Mouse (Mus musculus) neural tube, embryonic 13.5 days (tissue): Measurements from ENCODE around the gene Pum2. TPM values are rescaled to one million over a fixed set of nuclear protein-coding genes. Genes with fewer than 3 reads are reported as not detected.

Experiments
- ATAC-seq: fragments of 200-750 bp; cut with Nextera tagmentation; 2 replicates; pipeline ENCODE4 v1.8.0; 2017; ENCODE audit warnings: low read depth, mild to moderate bottlenecking, moderate TSS enrichment, moderate library complexity
- H3K27ac ChIP-seq: fragments of 300-500 bp; sonication (generic); replicated peaks from 2 replicates; pipeline ENCODE4 v1.5.1; 2015; ENCODE audit warnings: moderate library complexity, mild to moderate bottlenecking, inconsistent platforms
- H3K27me3 ChIP-seq: fragments of 300-500 bp; sonication (generic); 2 replicates; pipeline ENCODE4 v1.6.1; 2015; ENCODE audit warnings: mild to moderate bottlenecking, inconsistent platforms
- H3K36me3 ChIP-seq: fragments of 300-500 bp; sonication (generic); 2 replicates; pipeline ENCODE4 v1.6.1; 2015; ENCODE audit warnings: mild to moderate bottlenecking, inconsistent platforms
- H3K4me1 ChIP-seq: fragments of 300-500 bp; sonication (generic); replicated peaks from 2 replicates; pipeline ENCODE4 v1.6.1; 2015; ENCODE audit warnings: inconsistent platforms
- H3K4me2 ChIP-seq: fragments of 300-500 bp; sonication (generic); 2 replicates; pipeline ENCODE4 v1.6.1; 2015; ENCODE audit warnings: inconsistent platforms, mild to moderate bottlenecking, moderate library complexity
- H3K4me3 ChIP-seq: fragments of 300-500 bp; sonication (generic); 2 replicates; pipeline ENCODE4 v1.5.1; 2015; ENCODE audit warnings: mild to moderate bottlenecking, inconsistent platforms
- H3K9ac ChIP-seq: fragments of 300-500 bp; sonication (generic); 2 replicates; pipeline ENCODE4 v1.6.1; 2015; ENCODE audit warnings: moderate library complexity, mild to moderate bottlenecking, inconsistent platforms
- H3K9me3 ChIP-seq: fragments of 300-500 bp; sonication (generic); 2 replicates; pipeline ENCODE4 v1.6.1; 2016; ENCODE audit warnings: inconsistent platforms
- WGBS: fragments of 180-500 bp; shearing (Covaris S2); methylation state at CpG from one replicate; pipeline ENCODE4 v1.1.7; 2015; 5-methylcytosine and 5-hydroxymethylcytosine counted together
- polyA plus RNA-seq: library from polyadenylated mRNA; unstranded; fragments of >200 nt; fragmentation: Nextera tagmentation; extraction: Ambion mirVana; gene quantifications from 2 replicates; pipeline ENCODE4 v1.2.1, GENCODE M21; 2015

Pum2 gene
- polyA plus RNA-seq, 1 experiment from 2014 or later: 40.9 TPM

DNA sequence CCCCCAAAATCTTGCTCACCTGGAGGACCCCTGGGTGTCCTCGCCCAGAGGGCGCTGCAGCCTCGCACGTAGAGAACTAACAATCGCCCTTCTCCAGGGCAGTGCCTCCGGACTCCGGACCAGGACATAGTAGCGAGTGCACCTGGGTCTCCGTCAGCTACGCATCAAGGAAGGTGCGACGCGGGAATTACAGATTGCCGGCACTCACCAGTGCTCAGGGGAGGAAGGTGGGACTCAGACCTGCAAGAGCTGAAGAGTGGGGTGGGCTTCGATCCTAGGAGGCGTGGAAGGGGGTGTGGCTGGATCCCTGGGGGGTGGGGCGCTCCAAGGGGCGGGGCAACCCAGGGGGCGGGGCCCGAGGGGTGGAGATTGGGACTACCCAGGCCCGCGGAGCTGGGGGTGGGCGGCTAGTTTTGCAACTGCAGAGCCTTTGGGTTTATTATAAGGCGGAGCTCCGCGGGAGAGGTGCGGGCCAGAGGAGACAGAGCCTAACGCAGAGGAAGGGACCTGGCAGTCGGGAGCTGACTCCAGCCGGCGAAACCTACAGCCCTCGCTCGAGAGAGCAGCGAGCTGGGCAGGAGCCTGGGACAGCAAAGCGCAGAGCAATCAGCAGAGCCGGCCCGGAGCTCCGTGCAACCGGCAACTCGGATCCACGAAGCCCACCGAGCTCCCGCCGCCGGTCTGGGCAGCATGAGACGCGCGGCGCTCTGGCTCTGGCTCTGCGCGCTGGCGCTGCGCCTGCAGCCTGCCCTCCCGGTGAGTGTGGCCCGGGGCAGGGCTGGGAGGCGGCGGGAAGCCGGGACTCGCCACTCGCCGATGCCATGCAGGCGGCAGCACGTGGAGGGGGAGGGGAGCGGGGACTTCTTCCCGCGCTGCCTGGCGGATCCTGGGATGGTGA, 97.3 kb downstream of the Pum2 start, which contains the start of gene Sdc1:
Gene Sdc1, plus strand, starts transcription at position 378 of the 898 bp plus-strand sequence.
- no peaks in the 10 kb centered on the region for H3K36me3 ChIP-seq
- peaks cover 16% of the 10 kb centered on the region for H3K4me1 ChIP-seq
- H3K9ac ChIP-seq: peak within 1 kb of the TSS; percentile 80
- WGBS: under 1% methylated on average over 67 of the region's 67 CpGs
- H3K27me3 ChIP-seq: no peaks in the 10 kb centered on the region
- ATAC-seq: peak; percentile 82
- peak within 1 kb of the TSS; percentile 78 for H3K27ac ChIP-seq
- H3K9me3 ChIP-seq: no peaks in the 10 kb centered on the region
- H3K4me2 ChIP-seq: peak within 1 kb of the TSS; percentile 98
- H3K4me3 ChIP-seq: peak within 1 kb of the TSS; percentile 79

DNA sequence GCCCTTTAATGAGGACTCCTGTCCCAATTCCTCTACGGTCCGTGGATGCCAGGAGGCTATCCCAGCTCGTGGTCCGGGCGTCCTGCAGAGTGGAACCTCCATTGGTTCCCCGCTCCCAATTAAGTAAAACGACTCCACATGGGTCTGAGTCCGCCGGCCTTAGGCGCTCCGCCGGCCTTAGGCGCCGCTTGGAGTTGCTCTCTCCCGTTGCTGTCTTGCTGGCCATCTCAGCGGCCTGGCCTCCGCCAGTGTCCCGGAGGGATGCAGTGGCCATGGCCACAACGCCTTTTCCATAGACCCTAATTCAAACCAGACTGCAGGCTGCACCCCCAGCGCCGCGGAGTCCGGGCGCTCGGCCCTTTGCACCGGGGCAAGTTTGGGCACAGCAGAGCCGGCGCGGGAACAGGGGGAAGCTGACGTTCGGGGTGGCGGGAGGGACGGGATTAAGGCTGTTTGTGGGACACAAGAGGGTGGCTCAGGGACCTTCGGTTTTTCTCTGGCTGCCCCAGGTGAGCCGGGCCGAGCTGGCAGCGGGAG, 98.0 kb downstream of the Pum2 start:
- Histone ChIP-seq H3K36me3 (no peaks in the 10 kb centered on the region), H3K4me1 (peaks cover 16% of the 10 kb centered on the region), H3K27ac (peak overlapping the region; percentile 78), H3K9me3 (no peaks in the 10 kb centered on the region), H3K9ac (peak overlapping the region; percentile 80), H3K4me2 (peak overlapping the region; percentile 98), H3K4me3 (peak overlapping the region; percentile 79), H3K27me3 (no peaks in the 10 kb centered on the region)
- ATAC-seq: peak; percentile 41
- under 1% methylated on average over 37 of the region's 37 CpGs for WGBS

DNA sequence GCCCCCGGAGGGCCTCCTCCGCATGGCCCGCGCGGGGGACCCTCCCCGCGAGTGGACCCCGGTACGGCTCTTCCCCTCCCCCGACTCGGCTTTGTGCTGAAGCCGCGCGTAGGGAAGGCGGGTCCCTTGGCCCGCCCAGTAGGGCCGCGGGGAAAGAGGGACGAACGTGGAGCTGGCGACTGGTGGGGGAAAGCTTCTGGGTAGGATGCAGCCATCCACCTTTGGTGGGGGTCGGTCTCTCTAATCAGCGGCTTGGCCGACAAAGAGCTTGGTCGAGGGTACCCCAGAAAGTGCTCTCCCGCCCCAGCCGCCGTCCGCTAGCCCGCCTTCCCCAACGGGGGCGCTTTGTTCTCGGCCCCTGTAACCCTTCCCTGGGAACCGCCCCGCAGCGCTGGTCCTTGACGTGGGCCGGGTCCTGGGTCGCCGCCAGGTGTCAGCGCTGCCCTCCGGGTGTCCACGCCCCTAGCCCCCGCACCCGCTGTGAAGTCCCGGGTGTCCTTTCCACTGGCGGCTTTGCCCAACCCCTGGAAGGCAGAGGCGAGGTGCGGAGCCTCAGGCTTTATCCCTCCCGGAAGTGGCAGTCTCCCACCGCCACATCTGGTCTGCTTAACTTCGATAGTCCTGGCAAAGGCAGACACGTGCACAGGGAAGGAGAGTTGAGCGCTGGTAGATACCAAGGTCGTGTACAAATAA, 98.7 kb downstream of the Pum2 start:
- under 1% methylated on average over 52 of the region's 55 CpGs for WGBS
- H3K4me2 ChIP-seq: peak overlapping the region; percentile 98
- H3K4me1 ChIP-seq: peaks cover 16% of the 10 kb centered on the region
- no peaks in the 10 kb centered on the region for H3K9me3 ChIP-seq
- no peaks in the 10 kb centered on the region for H3K36me3 ChIP-seq
- H3K27me3 ChIP-seq: no peaks in the 10 kb centered on the region
- H3K27ac ChIP-seq: peak overlapping the region; percentile 78
- H3K4me3 ChIP-seq: peak overlapping the region; percentile 79
- peak; percentile 60 for ATAC-seq
- H3K9ac ChIP-seq: peak overlapping the region; percentile 80

DNA sequence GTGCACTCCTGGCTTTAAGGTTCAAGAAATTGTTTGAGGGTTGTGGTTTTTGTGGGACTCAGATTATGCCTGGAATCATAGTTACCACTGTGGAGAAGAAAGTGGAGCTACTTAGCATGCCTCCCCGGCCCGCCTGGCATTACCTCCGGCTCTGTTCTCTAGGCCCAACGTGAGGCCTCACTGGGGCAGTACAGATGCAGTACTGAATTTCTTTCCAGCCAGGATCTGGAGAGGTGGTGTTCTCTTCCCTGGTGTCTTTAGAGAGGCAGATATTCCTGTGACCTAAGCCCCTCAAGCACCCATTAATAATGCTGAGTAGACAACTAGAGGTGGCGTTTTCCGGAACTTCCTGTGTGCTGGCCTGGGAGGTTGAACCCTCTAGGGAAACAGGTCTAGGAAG, 99.4 kb downstream of the Pum2 start:
- no peaks in the 10 kb centered on the region for H3K27me3 ChIP-seq
- ATAC-seq: no peak
- no peaks in the 10 kb centered on the region for H3K36me3 ChIP-seq
- H3K4me1 ChIP-seq: peaks cover 16% of the 10 kb centered on the region
- peak overlapping the region; percentile 79 for H3K4me3 ChIP-seq
- H3K27ac ChIP-seq: no peak overlapping the region
- 23% methylated on average over 6 of the region's 6 CpGs for WGBS
- H3K9me3 ChIP-seq: no peaks in the 10 kb centered on the region
- H3K4me2 ChIP-seq: peak overlapping the region; percentile 98
- peak overlapping the region; percentile 80 for H3K9ac ChIP-seq

- Histone ChIP-seq H3K27me3 (no peaks in the 10 kb centered on the region), H3K4me1 (peaks cover 16% of the 10 kb centered on the region), H3K4me3 (0 out of 2 replicates have a peak overlapping the region, but pooled peaks have one; percentile 79), H3K27ac (no peak overlapping the region), H3K9ac (no peak overlapping the region), H3K36me3 (no peaks in the 10 kb centered on the region), H3K9me3 (no peaks in the 10 kb centered on the region), H3K4me2 (no peak overlapping the region)
- ATAC-seq: no peak
Measured at GRCm38 (mm10) chr12:8774183-8774582, 100.2 kb downstream of the Pum2 start.

- Histone ChIP-seq H3K36me3 (no peaks in the 10 kb centered on the region), H3K4me1 (peaks cover 16% of the 10 kb centered on the region), H3K4me3 (no peak overlapping the region), H3K4me2 (no peak overlapping the region), H3K9ac (no peak overlapping the region), H3K27ac (no peak overlapping the region), H3K27me3 (no peaks in the 10 kb centered on the region), H3K9me3 (no peaks in the 10 kb centered on the region)
- WGBS: 93% methylated on average over 7 of the region's 7 CpGs
- ATAC-seq: no peak
Measured at GRCm38 (mm10) chr12:8776206-8776605, 102.3 kb downstream of the Pum2 start.

- Histone ChIP-seq H3K4me3 (no peak overlapping the region), H3K27ac (no peak overlapping the region), H3K9ac (no peak overlapping the region), H3K36me3 (no peaks in the 10 kb centered on the region), H3K4me1 (peaks cover 16% of the 10 kb centered on the region), H3K27me3 (no peaks in the 10 kb centered on the region), H3K9me3 (no peaks in the 10 kb centered on the region), H3K4me2 (no peak overlapping the region)
- ATAC-seq: no peak
- WGBS: 91% methylated on average over 3 of the region's 3 CpGs
Measured at GRCm38 (mm10) chr12:8776741-8777140, 102.8 kb downstream of the Pum2 start.

DNA sequence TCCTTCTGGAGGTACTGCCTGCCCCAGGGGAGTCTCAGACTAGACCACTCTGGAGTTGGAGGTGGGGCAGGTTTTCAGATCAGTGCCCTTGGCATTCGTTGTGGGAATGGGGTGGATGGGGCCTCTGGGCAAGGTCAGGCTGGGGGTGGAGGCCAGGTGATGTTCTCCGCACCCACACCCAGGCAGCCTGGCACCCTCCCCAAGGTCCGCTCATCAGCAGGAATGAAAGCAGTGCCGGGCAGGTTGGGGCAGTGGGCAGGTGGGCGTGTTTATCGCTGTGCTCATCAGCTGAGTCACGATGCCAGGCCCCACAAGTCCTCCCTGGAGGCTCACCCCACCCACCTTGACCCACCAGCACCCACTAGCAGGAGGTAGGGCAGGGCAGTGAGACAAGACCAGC, 104.2 kb downstream of the Pum2 start:
- Histone ChIP-seq H3K4me3 (no peak overlapping the region), H3K27ac (no peak overlapping the region), H3K27me3 (no peaks in the 10 kb centered on the region), H3K4me1 (peaks cover 12% of the 10 kb centered on the region), H3K9me3 (no peaks in the 10 kb centered on the region), H3K9ac (no peak overlapping the region), H3K4me2 (no peak overlapping the region), H3K36me3 (no peaks in the 10 kb centered on the region)
- 85% methylated on average over 7 of the region's 7 CpGs for WGBS
- no peak for ATAC-seq

- Histone ChIP-seq H3K4me3 (no peak overlapping the region), H3K36me3 (no peaks in the 10 kb centered on the region), H3K4me2 (no peak overlapping the region), H3K4me1 (0 out of 2 replicates have a peak, but pooled peaks cover 4% of the 10 kb centered on the region), H3K9me3 (no peaks in the 10 kb centered on the region), H3K27ac (no peak overlapping the region), H3K9ac (no peak overlapping the region), H3K27me3 (no peaks in the 10 kb centered on the region)
- ATAC-seq: no peak
- WGBS: 77% methylated on average over 4 of the region's 4 CpGs
Measured at GRCm38 (mm10) chr12:8779851-8780250, 105.9 kb downstream of the Pum2 start.

DNA sequence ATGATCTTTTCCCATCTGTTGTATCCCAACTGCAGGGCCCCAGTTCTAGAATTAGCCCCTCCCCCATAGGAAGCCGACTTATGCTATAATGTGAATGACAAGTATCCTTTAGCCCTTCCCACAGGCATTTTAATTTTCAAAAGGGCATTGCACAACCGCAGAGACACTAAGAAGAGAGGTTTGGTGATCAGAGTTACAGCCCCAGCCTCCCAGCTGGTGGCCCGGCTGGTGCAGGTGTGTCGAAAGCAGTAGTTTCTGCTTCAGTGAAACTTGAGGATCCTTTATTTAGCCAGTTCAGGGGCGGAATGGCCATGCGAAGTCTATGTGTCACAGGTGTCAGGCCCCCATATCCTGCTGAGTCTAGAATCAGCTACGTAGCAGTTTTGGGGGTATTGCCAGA, 107.2 kb downstream of the Pum2 start:
- no peak overlapping the region for H3K4me2 ChIP-seq
- no peak for ATAC-seq
- H3K4me3 ChIP-seq: no peak overlapping the region
- 81% methylated on average over 7 of the region's 7 CpGs for WGBS
- H3K27me3 ChIP-seq: no peaks in the 10 kb centered on the region
- no peaks in the 10 kb centered on the region for H3K9me3 ChIP-seq
- H3K27ac ChIP-seq: no peak overlapping the region
- 0 out of 2 replicates have a peak, but pooled peaks cover 4% of the 10 kb centered on the region for H3K4me1 ChIP-seq
- H3K9ac ChIP-seq: no peak overlapping the region
- no peaks in the 10 kb centered on the region for H3K36me3 ChIP-seq

DNA sequence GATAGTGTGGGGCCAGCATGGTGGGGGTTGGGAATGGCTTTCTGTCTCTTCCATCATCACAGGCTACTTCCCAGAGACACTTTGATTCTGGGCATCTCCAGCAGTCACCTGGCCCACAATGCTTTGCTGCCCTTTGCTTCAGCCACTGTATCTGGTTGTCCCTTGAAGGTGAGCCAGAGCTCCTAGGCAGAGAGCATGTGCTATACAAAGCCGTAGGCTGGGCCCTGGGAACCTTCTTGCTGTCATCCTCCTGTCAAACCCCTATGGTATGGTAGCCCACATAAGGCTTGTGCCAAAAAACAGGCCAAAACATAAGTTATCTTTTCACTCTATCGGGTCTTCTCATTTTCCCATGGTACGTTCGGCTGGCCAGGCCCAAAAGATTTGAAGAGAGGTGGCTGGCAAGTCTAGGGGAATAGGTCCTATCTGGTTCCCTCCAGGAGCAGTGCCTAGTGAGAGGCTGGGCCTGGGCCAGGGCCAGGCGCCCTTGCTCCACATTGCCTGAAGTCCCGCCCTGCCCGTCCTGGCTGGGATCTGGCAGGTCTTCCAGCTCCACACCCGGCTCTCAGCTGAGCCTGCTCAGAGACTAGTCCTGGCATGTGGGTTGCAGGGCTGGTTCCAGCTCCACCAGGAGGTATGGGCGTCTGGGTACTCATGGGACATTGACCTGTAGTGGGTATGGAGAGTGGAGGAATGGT, 107.9 kb downstream of the Pum2 start:
- Histone ChIP-seq H3K36me3 (no peaks in the 10 kb centered on the region), H3K4me1 (0 out of 2 replicates have a peak, but pooled peaks cover 4% of the 10 kb centered on the region), H3K4me3 (no peak overlapping the region), H3K9ac (no peak overlapping the region), H3K27ac (no peak overlapping the region), H3K9me3 (no peaks in the 10 kb centered on the region), H3K27me3 (no peaks in the 10 kb centered on the region), H3K4me2 (no peak overlapping the region)
- 87% methylated on average over 9 of the region's 9 CpGs for WGBS
- no peak for ATAC-seq
